Mouse (Mus musculus) neutrophil, adult 59 days (primary cell): Measurements from ENCODE around the gene Krt7. TPM values are rescaled to one million over a fixed set of nuclear protein-coding genes. Genes with fewer than 3 reads are reported as not detected.

Experiments
- total RNA-seq, 2 experiments: library from RNA; stranded (reverse); gene quantifications; 1 replicate in 1 of 2; 2 replicates in 1 of 2; pipeline ENCODE4 v1.2.4; 2023

The Krt7 gene
- 1 to 10 TPM; 3.9 to 4.6 TPM for total RNA-seq

DNA sequence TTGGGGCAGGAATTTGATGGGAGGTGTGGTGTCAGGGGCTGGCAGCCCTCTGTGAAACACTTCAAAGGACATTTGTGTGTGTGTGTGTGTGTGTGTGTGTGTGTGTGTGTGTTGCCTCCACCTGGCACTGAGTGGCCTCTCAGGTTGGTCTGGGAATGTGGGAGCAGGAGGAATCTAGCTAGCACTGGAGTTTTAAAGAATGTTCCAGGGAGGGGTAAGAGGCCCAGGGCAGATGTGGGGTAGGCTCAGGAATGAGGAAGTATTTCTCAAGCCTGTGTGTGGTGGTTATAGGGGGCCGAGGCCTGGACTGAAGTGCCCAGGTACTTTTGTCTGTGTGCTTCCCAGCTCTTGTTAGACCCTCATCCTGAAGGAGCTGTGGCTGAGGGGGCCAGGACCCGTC lies at the start of gene Krt7:
Krt7 (plus strand) TSS at position 269 of the 400 bp plus-strand sequence.

DNA sequence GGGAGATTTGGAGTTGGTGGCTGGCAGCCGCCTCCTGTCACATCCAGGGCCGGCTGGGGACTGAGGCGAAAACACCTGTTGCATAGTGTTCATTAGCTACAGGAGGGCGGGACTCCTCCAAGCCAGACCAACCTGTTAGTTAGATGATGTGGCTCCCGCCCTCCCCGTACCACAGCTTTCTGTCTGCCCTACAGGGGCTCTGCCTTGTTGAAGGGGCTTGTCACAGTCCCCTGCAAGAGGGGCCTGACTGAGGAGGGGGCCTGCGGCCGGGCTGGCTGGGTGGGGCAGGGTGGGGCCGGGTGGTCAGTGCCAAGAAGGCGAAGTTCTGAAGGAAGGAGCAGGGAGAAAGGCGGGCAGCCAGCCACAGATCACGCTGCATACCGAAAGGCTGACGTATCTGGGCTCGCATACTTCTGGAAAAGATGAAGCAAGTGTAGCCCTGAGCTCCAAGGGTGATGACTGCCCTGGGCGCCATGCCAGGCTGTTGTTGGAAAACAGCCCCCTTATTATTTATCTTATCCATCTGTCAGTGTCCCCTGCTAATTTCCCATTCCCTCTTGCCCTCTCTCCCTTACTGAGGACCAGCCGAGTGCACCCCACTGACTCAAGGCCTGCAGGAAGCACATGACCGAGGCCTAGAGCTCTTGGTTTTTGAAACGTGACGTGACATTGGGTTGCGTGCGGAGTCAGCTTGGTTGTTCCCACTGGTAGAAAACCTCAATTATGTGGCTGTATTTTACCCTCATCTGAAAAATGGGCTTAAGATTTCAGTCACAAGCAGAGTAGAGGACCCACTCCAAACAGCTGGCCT lies 40.5 kb upstream of the Krt7 start, which contains the start of gene Krt80:
Krt80 (minus strand) TSS at position 62 of the 811 bp plus-strand sequence.

DNA sequence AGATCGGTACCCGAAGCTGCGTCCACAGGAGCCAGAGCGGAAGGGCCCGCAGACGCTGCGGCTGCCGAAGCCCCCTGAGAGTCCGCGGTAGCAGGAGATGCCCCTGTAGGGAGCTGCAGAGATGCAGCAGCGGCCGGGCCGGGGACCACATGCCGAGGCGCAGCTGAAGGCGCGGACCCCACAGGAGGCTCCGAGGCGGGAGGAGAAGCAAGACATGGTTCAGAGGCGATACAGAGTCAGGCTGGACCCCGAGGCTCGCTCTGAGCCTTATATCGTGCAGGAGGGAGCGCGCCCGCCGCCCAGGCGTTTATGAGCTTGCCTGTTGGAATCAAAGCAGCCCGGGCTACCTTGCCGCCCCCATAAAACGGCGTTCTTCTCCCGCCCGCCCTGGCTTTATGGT lies 27.7 kb downstream of the Krt7 start, which contains the start of gene Krt87:
Krt87 (minus strand) TSS at position 250 of the 400 bp plus-strand sequence.

DNA sequence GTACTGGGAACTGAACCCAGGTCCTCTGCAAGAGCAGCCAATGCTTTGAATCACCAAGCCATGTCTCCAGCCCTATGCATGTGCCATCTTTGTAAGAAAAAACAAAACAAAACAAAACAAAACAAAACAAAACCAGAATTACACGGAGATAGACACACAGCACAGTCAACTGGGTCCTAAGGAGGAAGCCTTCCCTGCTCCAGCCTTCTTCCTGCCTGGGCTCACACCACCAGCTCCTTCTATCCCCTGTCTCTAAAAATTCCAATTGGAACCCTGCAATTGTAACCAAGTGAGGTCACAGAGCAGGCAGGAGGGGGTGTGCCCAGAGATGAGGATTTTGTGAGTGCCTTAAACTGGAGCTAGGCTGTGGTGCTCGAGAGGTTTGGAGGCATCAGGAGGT lies 36.6 kb downstream of the Krt7 start, which contains the start of gene Krt88:
Krt88 (plus strand) TSS at position 301 of the 400 bp plus-strand sequence.

DNA sequence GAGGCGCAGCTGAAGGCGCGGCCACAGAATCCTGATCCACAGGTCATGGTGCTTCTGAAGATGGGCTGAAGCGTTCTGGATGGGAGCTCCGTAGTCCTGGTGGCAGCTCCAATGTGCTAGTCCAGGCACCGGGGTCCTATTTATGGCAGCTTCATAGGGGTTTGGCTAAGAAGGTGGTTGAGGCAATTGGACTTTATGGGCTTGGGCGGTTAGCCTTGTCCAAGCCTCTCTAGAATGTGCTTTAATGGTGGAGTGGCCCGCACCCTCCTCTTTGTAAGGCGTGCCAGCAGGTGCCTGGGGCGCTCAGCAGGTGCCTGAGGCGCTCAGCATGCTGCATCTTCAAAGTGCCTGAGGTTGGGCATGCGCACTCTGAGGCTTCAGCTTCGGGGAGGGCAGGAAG lies 52.8 kb downstream of the Krt7 start, which contains the start of gene Krt81:
Krt81 (minus strand) TSS at position 101 of the 400 bp plus-strand sequence.

DNA sequence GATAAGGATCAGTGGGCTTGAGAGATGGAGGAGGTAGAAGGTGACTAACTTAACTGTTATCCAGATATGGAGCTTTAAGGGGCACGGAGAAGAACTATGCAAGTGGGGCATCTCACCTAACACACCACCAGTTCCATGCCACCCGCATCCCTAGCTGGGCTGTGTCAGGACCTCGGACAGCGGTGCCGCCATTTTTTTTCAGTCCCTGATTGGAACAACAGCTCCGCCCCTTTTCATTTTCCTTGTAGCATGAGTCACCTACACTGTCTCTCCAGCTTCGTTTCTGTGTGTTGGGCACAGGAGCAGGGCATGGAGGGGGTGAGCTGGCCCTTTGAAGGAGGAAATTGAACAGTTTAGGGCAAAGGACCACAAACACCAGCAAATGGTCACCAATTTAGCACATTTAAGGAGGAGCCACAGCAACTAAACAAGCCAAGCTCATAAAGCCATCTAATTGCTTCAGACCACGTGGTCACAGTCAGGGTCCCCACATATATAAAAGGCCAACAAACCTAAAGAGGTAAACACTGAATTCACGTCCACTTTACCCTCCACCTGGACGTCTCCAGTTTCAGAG lies 62.2 kb downstream of the Krt7 start, which contains the start of gene Krt86:
Krt86 (plus strand) TSS at position 527 of the 577 bp plus-strand sequence.

Other genes with a start within 250 kb of the Krt7 start
- gene Acvr1b, start 237.0 kb upstream of the Krt7 start, total RNA-seq, result 10 to 100 TPM; 16.0 to 16.4 TPM
- gene Grasp, start 186.9 kb upstream of the Krt7 start, total RNA-seq, result 1 to 10 TPM; 1.3 to 2.9 TPM
- gene Nr4a1, start 156.8 kb upstream of the Krt7 start, total RNA-seq, result 100 to 1,000 TPM; 104 to 130 TPM
- gene Atg101, start 126.8 kb upstream of the Krt7 start, total RNA-seq, result 10 to 100 TPM; 54.9 to 57.1 TPM
- gene 6030408B16Rik, start 117.8 kb upstream of the Krt7 start, total RNA-seq, result under 1 TPM; 0.24 to 0.31 TPM
- gene Krt80, start 40.9 kb upstream of the Krt7 start, total RNA-seq, result 10 to 100 TPM; 24.2 to 32.4 TPM
- gene Krt87, start 27.8 kb downstream of the Krt7 start, total RNA-seq, result not detected
- gene Krt88, start 36.7 kb downstream of the Krt7 start, total RNA-seq, result not detected
- gene Krt81, start 52.7 kb downstream of the Krt7 start, total RNA-seq, result 1 to 10 TPM; 1.5 to 2.8 TPM
- 1 to 10 TPM; 6.0 to 6.8 TPM for gene Krt86, start 62.4 kb downstream of the Krt7 start, total RNA-seq
- gene Krt83, start 80.5 kb downstream of the Krt7 start, total RNA-seq, result 10 to 100 TPM; 27.0 to 28.1 TPM
- gene Gm49425, start 106.2 kb downstream of the Krt7 start, total RNA-seq, result not detected
- gene Krt84, start 121.8 kb downstream of the Krt7 start, total RNA-seq, result not detected
- gene Krt82, start 139.6 kb downstream of the Krt7 start, total RNA-seq, result not detected
- gene Krt90, start 151.9 kb downstream of the Krt7 start, total RNA-seq, result not detected
- gene Krt75, start 162.9 kb downstream of the Krt7 start, total RNA-seq, result under 1 TPM; 0.73 to 0.76 TPM
- not detected for gene Gm5414, start 217.1 kb downstream of the Krt7 start, total RNA-seq
- not detected for gene Gm5478, start 236.3 kb downstream of the Krt7 start, total RNA-seq